Mouse (Mus musculus) adrenal gland, postnatal 25 days (tissue): Measurements from ENCODE around the gene Mfap5. TPM values are rescaled to one million over a fixed set of nuclear protein-coding genes. Genes with fewer than 3 reads are reported as not detected.
A peak's percentile ranks its signal among the peaks of the same experiment; 100 is the strongest.
"Not testable (repeated sequence)": the region's sequence is repeated elsewhere in the genome, so short reads cannot be mapped to it uniquely, and the experiment has no call there.

Source experiments
- DNase-seq: peaks from one replicate; pipeline ENCODE4 v3.0.0; 2021; ENCODE audit warnings: mixed read lengths
- total RNA-seq: library from RNA; stranded (reverse); gene quantifications from 2 replicates; pipeline ENCODE4 v1.2.3, GENCODE M21; 2021

Mfap5 gene
- total RNA-seq, 1 experiment from 2014 or later = 7.5 TPM

GRCm38 (mm10) chr6:122512914-122513878 lies 7.6 kb downstream of the Mfap5 start:
- DNase-seq = no peak

GRCm38 (mm10) chr6:122514312-122514711 lies 8.7 kb downstream of the Mfap5 start:
- DNase-seq = no peak

DNA sequence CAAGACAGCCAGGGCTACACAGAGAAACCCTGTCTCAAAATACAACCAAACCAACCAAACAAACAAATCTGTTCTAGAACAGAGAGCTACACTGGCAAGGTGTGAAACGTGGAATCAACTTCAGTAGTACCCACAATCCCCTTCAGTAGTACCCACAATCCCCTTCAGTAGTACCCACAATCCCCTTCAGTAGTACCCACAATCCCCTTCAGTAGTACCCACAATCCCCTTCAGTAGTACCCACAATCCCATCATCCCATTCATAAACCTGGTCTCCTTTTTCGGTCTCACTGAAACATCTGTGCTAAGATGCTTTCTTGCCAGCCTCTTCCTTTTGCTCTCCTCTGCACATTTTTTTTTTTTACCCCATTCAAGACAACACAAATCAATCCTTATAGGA lies 10.1 kb downstream of the Mfap5 start:
- not testable (repeated sequence) for DNase-seq

DNA sequence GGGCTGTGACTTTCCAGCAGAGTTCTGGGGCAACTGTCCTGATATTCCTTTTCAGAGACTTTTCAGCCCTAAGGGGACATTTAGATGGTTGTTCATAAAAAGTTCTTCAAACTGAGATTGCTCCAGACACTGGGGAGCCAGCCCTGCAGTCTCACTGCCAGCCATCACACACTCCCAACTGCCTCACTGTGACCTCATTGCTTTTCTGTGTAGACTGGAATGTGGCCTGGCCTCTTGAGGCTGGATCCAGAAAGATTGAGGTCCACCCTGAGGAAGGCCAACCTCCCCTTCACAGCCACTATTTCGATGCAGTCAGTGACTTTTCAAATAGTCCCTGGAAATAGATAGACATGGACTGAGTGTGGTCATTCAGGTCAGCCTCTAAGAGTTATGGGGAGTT lies 12.0 kb downstream of the Mfap5 start:
- no peak for DNase-seq

- no peak for DNase-seq
Measured at GRCm38 (mm10) chr6:122519384-122519783, 13.7 kb downstream of the Mfap5 start.

DNA sequence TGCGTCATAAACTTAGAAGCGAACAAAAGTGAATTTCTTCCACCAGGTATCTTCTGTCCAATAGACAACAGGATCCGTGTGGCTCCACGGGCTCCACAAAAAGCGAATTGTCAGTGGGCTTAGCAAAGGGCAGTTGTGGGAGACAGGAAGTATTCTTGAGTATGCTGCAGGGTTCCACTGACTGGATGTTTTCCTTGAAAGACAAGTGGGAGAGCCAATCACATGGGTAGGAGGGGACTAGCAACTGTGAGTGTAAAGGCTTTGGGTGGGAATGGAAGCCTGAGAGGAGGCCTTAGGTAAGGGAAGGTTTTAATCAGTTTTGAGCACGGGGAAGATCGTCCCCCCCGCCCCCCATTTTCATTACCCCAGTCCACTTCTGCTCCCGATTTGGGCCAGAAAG lies 16.9 kb downstream of the Mfap5 start:
- no peak for DNase-seq

DNA sequence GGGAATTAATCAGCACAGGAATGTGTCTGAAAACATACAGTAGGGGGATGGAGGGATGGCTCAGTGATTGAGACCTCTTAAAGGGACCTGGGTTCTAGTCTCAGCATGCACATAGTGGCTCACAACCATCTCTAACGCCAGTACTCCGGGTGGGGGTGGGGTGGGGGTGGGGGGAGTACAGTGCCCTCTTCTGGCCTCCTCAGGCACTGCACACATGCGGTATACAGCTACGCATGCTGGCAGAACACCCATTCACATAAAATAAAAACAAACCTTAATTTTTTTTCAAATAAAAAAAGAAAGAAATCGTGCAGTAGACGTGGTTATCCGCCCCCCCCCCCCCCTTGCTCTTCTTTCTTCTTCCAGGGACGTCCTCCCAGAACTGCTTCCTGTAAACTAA lies 17.6 kb downstream of the Mfap5 start:
- no peak for DNase-seq

- no peak for DNase-seq
Measured at GRCm38 (mm10) chr6:122527596-122527995, 22.0 kb downstream of the Mfap5 start.

- DNase-seq = no peak
Measured at GRCm38 (mm10) chr6:122528136-122528535, 22.5 kb downstream of the Mfap5 start.

- DNase-seq = no peak
Measured at GRCm38 (mm10) chr6:122531466-122532174, 26.0 kb downstream of the Mfap5 start.

- DNase-seq = no peak
Measured at GRCm38 (mm10) chr6:122532883-122533302, 27.2 kb downstream of the Mfap5 start.

DNA sequence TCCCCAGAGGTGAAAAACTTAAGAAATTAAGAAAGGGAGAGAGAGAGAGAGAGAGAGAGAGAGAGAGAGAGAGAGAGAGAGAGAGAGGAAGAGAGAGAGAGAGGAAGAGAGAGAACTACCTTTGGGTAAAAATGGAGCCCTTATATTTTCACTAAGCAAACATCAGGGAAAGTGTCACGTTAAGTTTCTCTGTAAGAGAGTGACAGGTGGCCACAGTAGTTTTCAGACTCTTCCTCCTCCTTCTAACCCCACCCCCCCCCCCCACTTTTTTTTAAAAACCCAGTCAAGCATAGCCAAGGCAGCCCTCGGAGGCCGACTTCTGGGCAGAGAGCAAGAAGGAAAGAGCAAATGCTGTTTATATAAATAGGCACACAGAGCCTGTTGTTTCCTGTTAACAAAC lies 28.4 kb downstream of the Mfap5 start:
- DNase-seq = no peak

DNA sequence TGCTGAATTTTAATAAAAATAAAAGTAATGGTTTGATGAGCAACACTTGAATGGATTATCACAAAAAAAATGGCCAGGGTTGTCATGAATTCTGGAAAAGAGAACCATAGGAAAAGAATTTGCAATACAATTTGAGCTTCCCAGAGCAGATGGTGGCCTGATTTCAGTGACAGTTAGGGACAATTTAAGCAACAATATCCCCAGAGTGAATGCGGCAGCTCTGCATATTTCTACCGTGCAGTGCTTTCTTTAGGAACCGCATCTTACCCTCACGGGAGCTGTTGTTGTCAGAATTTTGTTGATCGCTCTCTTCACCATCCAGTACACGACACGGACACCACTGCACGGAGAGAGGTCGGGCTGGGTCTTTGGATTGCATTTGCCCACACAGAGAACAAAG lies 33.9 kb downstream of the Mfap5 start:
- no peak for DNase-seq

GRCm38 (mm10) chr6:122542459-122542858 lies 36.8 kb downstream of the Mfap5 start:
- DNase-seq = not testable (repeated sequence)

DNA sequence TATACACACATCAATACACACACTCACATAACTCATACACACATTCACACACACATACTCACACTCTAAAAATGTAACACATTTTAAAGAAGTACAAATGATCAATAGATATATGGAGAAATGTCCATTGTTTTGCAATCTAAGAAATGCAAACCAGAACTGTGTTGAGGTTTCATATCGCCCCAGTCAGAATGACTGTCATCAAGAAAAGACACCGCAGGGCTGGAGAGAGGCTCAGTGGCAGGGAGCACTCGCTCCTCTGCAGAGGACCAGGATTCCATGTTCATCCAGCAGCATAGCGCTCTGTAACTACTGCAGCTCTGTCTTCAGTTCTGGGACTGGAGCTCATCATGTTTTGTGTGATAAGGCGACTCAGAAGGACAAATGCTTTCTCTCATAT lies 37.9 kb downstream of the Mfap5 start:
- DNase-seq = no peak

DNA sequence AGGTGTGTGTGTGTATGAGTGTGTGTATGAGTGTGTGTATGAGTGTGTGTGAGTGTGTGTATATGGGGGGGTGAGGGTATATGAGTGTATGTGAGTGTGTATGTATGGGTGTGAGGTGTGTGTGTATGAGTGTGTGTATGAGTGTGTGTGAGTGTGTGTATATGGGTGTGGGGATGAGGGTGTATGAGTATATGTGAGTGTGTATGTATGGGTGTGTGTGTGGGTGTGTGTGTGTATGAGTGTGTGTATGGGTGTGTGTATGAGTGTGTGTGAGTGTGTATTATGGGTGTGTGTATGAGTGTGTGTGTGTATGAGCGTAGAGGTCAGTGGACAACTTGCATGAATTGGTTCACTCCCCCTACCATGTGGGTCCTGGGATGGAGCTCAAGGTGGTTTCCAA lies 39.0 kb downstream of the Mfap5 start:
- DNase-seq = no peak

DNA sequence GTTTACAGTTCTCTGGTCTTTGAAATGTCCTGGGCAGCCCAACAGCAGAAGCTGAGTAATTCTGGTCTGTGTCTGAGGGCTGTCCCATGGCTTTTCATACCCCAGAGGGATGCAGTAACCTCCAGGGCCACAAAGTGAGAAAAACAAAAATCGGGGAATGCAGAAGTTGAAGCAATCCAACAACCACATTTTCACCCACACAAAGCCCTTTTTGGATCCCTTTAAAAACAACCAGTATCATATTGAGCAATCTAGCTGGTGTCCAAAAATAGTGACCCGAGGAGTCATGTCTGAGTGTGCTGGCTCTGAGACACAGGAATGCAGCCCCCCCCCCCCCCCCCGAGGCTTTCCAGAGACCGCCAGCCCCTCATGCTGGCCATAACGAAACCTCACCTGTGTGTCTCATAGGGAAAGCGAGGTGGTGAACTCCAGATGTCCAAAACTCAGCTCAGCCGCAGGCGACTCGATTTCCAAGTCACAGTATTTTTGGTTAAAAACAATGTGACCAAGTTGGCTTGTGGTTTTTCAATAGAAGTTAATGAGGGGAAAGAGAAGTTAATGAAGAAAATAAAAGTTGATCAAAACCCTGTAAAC lies 39.7 kb downstream of the Mfap5 start:
- no peak for DNase-seq

GRCm38 (mm10) chr6:122545948-122546347 lies 40.3 kb downstream of the Mfap5 start:
- no peak for DNase-seq

DNA sequence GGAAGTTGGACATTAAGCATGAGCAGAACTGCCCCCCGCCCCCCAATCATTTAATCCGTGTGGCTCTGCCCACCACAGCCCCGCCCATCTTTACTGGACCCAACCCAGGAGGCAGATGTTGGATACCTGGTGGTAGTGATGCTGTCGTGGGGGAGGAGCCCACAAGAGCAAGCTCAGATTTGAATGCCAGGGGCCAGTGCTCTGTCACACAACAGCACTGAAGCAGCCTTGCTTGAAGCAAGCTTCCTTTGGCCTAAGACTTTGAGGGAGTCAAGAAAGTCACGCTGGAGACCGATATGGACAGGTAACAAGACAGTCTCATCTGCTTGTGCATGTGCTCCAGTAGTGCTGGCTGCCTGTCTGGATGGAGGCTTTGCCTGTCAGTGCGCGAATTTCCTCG lies 48.0 kb downstream of the Mfap5 start, which contains the start of gene Aicda:
Gene Aicda, plus strand, starts transcription at position 196 of the 400 bp plus-strand sequence.
- DNase-seq = no peak

- no peak for DNase-seq
Measured at GRCm38 (mm10) chr6:122554102-122554501, 48.5 kb downstream of the Mfap5 start.

GRCm38 (mm10) chr6:122555266-122555665 lies 49.6 kb downstream of the Mfap5 start:
- no peak for DNase-seq

- DNase-seq = peak; percentile 48
Measured at GRCm38 (mm10) chr6:122556959-122557561, 51.4 kb downstream of the Mfap5 start.
